Mouse (Mus musculus) neural tube, embryonic 14.5 days (tissue): ENCODE results near the gene Hspb6. TPM values are rescaled to one million over a fixed set of nuclear protein-coding genes. Genes with fewer than 3 reads are reported as not detected.

ENCODE experiments used
- ATAC-seq: fragments of 200-750 bp; cut with Nextera tagmentation; 2 replicates; pipeline ENCODE4 v1.8.0; 2017; ENCODE audit warnings: low read depth, mild to moderate bottlenecking, moderate TSS enrichment, moderate library complexity
- H3K27ac ChIP-seq: fragments of 300-500 bp; sonication (generic); 2 replicates; pipeline ENCODE4 v1.5.1; 2014; ENCODE audit warnings: low read depth, mild to moderate bottlenecking, control low read depth, low read length, moderate library complexity, mixed read lengths
- H3K27me3 ChIP-seq: fragments of 300-500 bp; sonication (generic); 2 replicates; pipeline ENCODE4 v1.6.1; 2014; ENCODE audit warnings: low read length; ENCODE audit not compliant: control insufficient read depth, insufficient read depth
- H3K36me3 ChIP-seq: fragments of 300-500 bp; sonication (generic); 2 replicates; pipeline ENCODE4 v1.6.1; 2014; ENCODE audit warnings: low read length, mixed read lengths; ENCODE audit not compliant: control insufficient read depth, insufficient read depth
- H3K4me1 ChIP-seq: fragments of 300-500 bp; sonication (generic); 2 replicates; pipeline ENCODE4 v1.6.1; 2014; ENCODE audit warnings: low read length; ENCODE audit not compliant: control insufficient read depth, insufficient read depth
- H3K4me2 ChIP-seq: fragments of 300-500 bp; sonication (generic); 2 replicates; pipeline ENCODE4 v1.6.1; 2014; ENCODE audit warnings: mild to moderate bottlenecking, low read depth, low read length, control low read depth
- H3K4me3 ChIP-seq: fragments of 300-500 bp; sonication (generic); 2 replicates; pipeline ENCODE4 v1.5.1; 2014; ENCODE audit warnings: low read depth, low read length, control low read depth, mixed read lengths
- H3K9ac ChIP-seq: fragments of 300-500 bp; sonication (generic); replicated peaks from 2 replicates; pipeline ENCODE4 v1.6.1; 2014; ENCODE audit warnings: low read depth, mild to moderate bottlenecking, control low read depth, low read length, mixed read lengths
- H3K9me3 ChIP-seq: fragments of 300-500 bp; sonication (generic); 2 replicates; pipeline ENCODE4 v1.6.1; 2016; ENCODE audit warnings: low read length; ENCODE audit not compliant: control insufficient read depth
- WGBS: fragments of 180-500 bp; shearing (Covaris S2); extraction: QIAGEN DNeasy Blood & Tissue Kit; methylation state at CpG from one replicate; pipeline ENCODE4 v1.1.7; 2014; 5-methylcytosine and 5-hydroxymethylcytosine counted together
- polyA plus RNA-seq: library from polyadenylated mRNA; unstranded; fragments of >200 nt; fragmentation: Nextera tagmentation; extraction: Ambion mirVana; gene quantifications from 2 replicates; pipeline ENCODE4 v1.2.1, GENCODE M21; 2014

Hspb6 gene
- polyA plus RNA-seq, result 7.0 and 8.4 TPM in 2 replicates

GRCm38 (mm10) chr7:30552102-30553020 is at the start of gene Hspb6, which contains the start of gene Proser3:
Gene Hspb6 (plus strand): TSS chr7:30552178.
Gene Proser3 (minus strand): TSS chr7:30552299.
- Histone ChIP-seq H3K27me3 (no peaks in the 10 kb centered on the region), H3K27ac (peak within 1 kb of the TSS; percentile 76), H3K9me3 (no peaks in the 10 kb centered on the region), H3K4me3 (peak within 1 kb of the TSS; percentile 48), H3K36me3 (peaks cover 27% of the 10 kb centered on the region; the same call in 1 of the 2 replicates), H3K4me1 (peaks cover 13% of the 10 kb centered on the region), H3K9ac (peak within 1 kb of the TSS; percentile 54), H3K4me2 (peak within 1 kb of the TSS; percentile 92)
- WGBS, result under 1% methylated on average over 44 of the region's 44 CpGs
- ATAC-seq, result peak; percentile 95

DNA sequence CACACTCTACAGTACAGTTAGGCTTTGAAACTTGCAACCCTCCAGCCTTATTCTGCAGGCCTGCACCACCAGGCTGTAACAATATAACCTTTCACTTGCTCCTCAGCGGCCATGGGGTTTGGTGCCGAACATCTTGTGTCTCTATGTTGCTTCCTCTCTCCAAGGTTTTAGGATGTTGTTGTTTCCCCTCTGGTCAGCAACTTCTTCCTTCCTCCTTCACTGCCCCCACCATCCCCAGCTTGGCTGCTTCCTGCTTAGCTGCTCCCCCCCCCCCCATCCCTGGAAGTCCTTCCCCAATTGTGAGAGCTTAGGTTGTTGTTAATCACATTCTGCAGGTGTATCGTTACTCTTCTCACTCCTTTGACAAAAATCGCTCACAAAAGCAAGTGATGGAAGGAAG is 43.9 kb upstream of the Hspb6 start:
- Histone ChIP-seq H3K4me3 (no peak overlapping the region), H3K9me3 (no peaks in the 10 kb centered on the region), H3K4me1 (no peaks in the 10 kb centered on the region), H3K27ac (no peak overlapping the region), H3K4me2 (no peak overlapping the region), H3K36me3 (no peaks in the 10 kb centered on the region), H3K27me3 (no peaks in the 10 kb centered on the region), H3K9ac (no peak overlapping the region)
- ATAC-seq, result no peak
- 79% methylated on average over 4 of the region's 4 CpGs for WGBS

DNA sequence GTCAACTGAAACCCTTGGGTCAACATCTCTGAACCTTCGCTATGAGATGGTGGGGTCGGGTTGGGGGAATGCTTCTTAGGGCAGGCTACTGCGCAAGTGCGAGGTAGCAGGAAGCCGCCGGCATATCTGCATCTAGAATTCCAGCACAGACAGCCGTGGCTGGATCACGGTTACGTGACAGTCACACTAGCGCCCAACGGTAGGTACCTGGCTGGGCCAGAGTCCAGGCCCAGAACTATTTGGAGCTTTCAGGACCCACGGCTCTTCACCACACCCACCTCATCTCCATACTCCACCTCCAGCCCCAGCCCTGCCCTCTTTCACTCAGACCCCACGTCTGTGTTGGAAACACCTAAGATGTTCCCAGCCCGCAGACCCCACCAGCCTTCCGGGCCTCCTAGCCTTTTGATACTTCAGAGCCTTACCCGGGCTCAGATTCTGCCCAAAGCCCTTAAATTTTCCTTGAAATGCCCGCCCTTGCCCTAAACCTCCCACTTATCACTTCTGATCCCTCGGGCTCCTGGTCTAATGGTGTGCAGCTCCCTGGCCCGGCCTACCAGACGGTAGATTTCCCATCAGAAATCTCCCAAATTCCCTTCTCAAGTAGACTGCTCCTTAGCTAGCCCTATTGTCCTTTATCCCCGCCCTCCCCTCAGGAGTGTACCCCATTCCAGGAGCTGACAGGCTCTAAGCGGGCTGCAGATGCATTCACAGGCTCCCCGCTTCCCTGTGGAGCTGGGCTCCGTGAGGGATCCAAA is 36.8 kb upstream of the Hspb6 start:
- H3K27ac ChIP-seq, result no peak overlapping the region
- H3K9me3 ChIP-seq, result no peaks in the 10 kb centered on the region
- no peaks in the 10 kb centered on the region for H3K36me3 ChIP-seq
- H3K4me3 ChIP-seq, result no peak overlapping the region
- 64% methylated on average over 24 of the region's 24 CpGs for WGBS
- H3K4me2 ChIP-seq, result no peak overlapping the region
- no peaks in the 10 kb centered on the region for H3K27me3 ChIP-seq
- no peak overlapping the region for H3K9ac ChIP-seq
- no peaks in the 10 kb centered on the region for H3K4me1 ChIP-seq
- ATAC-seq, result no peak

- Histone ChIP-seq H3K4me2 (no peak overlapping the region), H3K9ac (no peak overlapping the region), H3K27me3 (no peaks in the 10 kb centered on the region), H3K4me3 (no peak overlapping the region), H3K27ac (no peak overlapping the region), H3K9me3 (no peaks in the 10 kb centered on the region), H3K36me3 (peaks cover 9% of the 10 kb centered on the region), H3K4me1 (no peaks in the 10 kb centered on the region)
- ATAC-seq, result no peak
- 42% methylated on average over 8 of the region's 8 CpGs for WGBS
Observed at GRCm38 (mm10) chr7:30518325-30518724, 33.7 kb upstream of the Hspb6 start.

DNA sequence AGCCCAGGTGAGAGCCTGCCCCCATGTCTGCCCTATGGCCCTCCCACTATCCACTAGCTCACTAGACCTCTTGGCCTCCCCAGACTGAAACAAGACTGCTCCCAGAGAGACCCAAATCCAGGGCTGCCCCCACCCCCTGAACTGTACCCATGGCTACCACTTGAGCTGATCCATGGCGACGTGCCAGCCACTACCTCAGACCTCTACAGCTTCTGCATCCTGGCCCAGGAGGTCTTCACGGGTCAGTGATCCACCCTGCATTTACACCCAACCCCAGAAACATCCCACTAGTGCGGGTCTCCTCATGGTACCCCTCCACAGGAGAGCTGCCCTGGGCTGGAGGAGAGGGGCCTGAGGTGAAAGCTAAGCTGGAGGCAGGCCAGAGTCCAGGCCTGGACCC is 31.6 kb upstream of the Hspb6 start:
- 76% methylated on average over 4 of the region's 4 CpGs for WGBS
- no peaks in the 10 kb centered on the region for H3K4me1 ChIP-seq
- 0 out of 2 replicates have a peak, but pooled peaks have one; percentile 15 for ATAC-seq
- H3K36me3 ChIP-seq, result peaks cover 28% of the 10 kb centered on the region
- H3K9me3 ChIP-seq, result no peaks in the 10 kb centered on the region
- H3K27me3 ChIP-seq, result no peaks in the 10 kb centered on the region
- no peak overlapping the region for H3K4me2 ChIP-seq
- no peak overlapping the region for H3K27ac ChIP-seq
- H3K9ac ChIP-seq, result no peak overlapping the region
- no peak overlapping the region for H3K4me3 ChIP-seq

GRCm38 (mm10) chr7:30520856-30521255 is 31.1 kb upstream of the Hspb6 start:
- no peak overlapping the region for H3K4me3 ChIP-seq
- no peak overlapping the region for H3K27ac ChIP-seq
- WGBS, result 80% methylated on average over 5 of the region's 5 CpGs
- no peak overlapping the region for H3K9ac ChIP-seq
- H3K4me1 ChIP-seq, result no peaks in the 10 kb centered on the region
- H3K27me3 ChIP-seq, result no peaks in the 10 kb centered on the region
- peak; percentile 10; the same call in 1 of the 2 replicates for ATAC-seq
- H3K9me3 ChIP-seq, result no peaks in the 10 kb centered on the region
- H3K4me2 ChIP-seq, result no peak overlapping the region
- H3K36me3 ChIP-seq, result peaks cover 32% of the 10 kb centered on the region

GRCm38 (mm10) chr7:30522871-30523270 is 29.1 kb upstream of the Hspb6 start:
- Histone ChIP-seq H3K27me3 (no peaks in the 10 kb centered on the region), H3K36me3 (peaks cover 52% of the 10 kb centered on the region), H3K9ac (no peak overlapping the region), H3K9me3 (no peaks in the 10 kb centered on the region), H3K4me2 (no peak overlapping the region), H3K4me1 (no peaks in the 10 kb centered on the region), H3K27ac (no peak overlapping the region), H3K4me3 (no peak overlapping the region)
- 84% methylated on average over 10 of the region's 10 CpGs for WGBS
- no peak for ATAC-seq

DNA sequence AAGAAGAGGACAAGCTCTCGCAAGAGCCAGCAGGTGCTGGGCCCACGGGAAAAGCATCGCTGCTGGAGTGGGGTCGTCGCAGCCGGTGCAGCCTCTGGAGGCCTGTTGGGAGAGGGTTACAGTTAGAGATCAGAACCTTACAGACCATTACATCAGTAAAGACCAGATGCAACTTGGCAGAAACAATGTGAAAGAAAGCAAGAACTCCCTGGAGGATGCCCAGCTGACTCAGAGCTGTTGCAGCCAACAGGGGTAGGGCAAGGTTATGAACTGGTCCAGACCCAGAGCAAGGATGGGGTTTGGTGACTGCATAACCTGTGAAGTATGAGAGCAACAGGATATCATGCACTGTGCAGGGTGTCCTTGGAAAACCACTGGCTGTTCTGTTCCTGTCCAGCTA is 27.5 kb upstream of the Hspb6 start:
- Histone ChIP-seq H3K27ac (no peak overlapping the region), H3K4me3 (no peak overlapping the region), H3K4me2 (no peak overlapping the region), H3K36me3 (peaks cover 68% of the 10 kb centered on the region), H3K9me3 (no peaks in the 10 kb centered on the region), H3K9ac (no peak overlapping the region), H3K4me1 (no peaks in the 10 kb centered on the region), H3K27me3 (no peaks in the 10 kb centered on the region)
- ATAC-seq, result no peak
- WGBS, result 77% methylated on average over 6 of the region's 6 CpGs

GRCm38 (mm10) chr7:30525954-30526353 is 26.0 kb upstream of the Hspb6 start:
- H3K36me3 ChIP-seq, result peaks cover 83% of the 10 kb centered on the region
- no peak for ATAC-seq
- 35% methylated on average over 10 of the region's 10 CpGs for WGBS
- no peak overlapping the region for H3K9ac ChIP-seq
- H3K4me2 ChIP-seq, result no peak overlapping the region
- H3K9me3 ChIP-seq, result no peaks in the 10 kb centered on the region
- no peaks in the 10 kb centered on the region for H3K4me1 ChIP-seq
- no peak overlapping the region for H3K27ac ChIP-seq
- H3K27me3 ChIP-seq, result no peaks in the 10 kb centered on the region
- H3K4me3 ChIP-seq, result no peak overlapping the region
